Mouse (Mus musculus) embryonic facial prominence, embryonic 10.5 days (tissue): Measurements from ENCODE around the gene 3300002I08Rik. TPM values are rescaled to one million over a fixed set of nuclear protein-coding genes. Genes with fewer than 3 reads are reported as not detected.

ENCODE experiments used
- DNase-seq: peaks from one replicate; pipeline ENCODE4 v3.0.0-alpha.2; 2017; ENCODE audit warnings: low spot score
- H3K27ac ChIP-seq: fragments of 300-500 bp; sonication (generic); replicated peaks from 2 replicates; pipeline ENCODE4 v1.5.1; 2016; ENCODE audit warnings: mild to moderate bottlenecking
- H3K27me3 ChIP-seq: fragments of 300-500 bp; sonication (generic); replicated peaks from 2 replicates; pipeline ENCODE4 v1.6.1; 2016; ENCODE audit warnings: low read depth, mild to moderate bottlenecking; ENCODE audit not compliant: poor library complexity, severe bottlenecking
- H3K36me3 ChIP-seq: fragments of 300-500 bp; sonication (generic); replicated peaks from 2 replicates; pipeline ENCODE4 v1.6.1; 2016; ENCODE audit warnings: mild to moderate bottlenecking, moderate library complexity
- H3K4me1 ChIP-seq: fragments of 300-500 bp; sonication (generic); 2 replicates; pipeline ENCODE4 v1.6.1; 2016
- H3K4me3 ChIP-seq: fragments of 300-500 bp; sonication (generic); 2 replicates; pipeline ENCODE4 v1.5.1; 2016; ENCODE audit warnings: mild to moderate bottlenecking, moderate library complexity
- H3K9me3 ChIP-seq: fragments of 300-500 bp; sonication (generic); 2 replicates; pipeline ENCODE4 v1.6.1; 2016; ENCODE audit warnings: mild to moderate bottlenecking
- WGBS: fragments of 180-500 bp; shearing (Covaris S2); methylation state at CpG from one replicate; pipeline ENCODE4 v1.1.7; 2016; 5-methylcytosine and 5-hydroxymethylcytosine counted together
- polyA plus RNA-seq: library from polyadenylated mRNA; unstranded; fragments of >200 nt; fragmentation: Nextera tagmentation; extraction: Ambion mirVana; gene quantifications from 2 replicates; pipeline ENCODE4 v1.2.1, GENCODE M21; 2016

Gene 3300002I08Rik
- polyA plus RNA-seq, 1 experiment from 2014 or later: 9.4 TPM

DNA sequence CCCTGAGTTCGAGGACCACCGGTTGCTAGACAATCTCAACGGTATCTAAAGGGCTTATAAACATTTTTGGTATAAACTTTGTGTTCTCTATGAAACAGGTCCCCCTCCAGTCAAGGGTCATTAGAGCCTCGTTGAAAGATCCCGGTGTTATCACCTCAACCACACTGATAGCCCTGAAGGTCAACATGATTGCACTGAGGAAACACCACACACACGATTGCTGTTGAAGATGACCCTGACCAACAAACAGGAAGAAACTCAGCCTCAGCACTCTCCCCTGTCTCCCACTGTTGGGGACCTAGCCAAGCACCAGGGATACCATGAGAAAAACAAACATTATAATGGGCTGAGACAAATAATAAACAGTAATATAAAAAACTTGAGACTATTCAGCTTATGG, 68.9 kb downstream of the 3300002I08Rik start:
- Histone ChIP-seq H3K9me3 (0 out of 2 replicates have a peak, but pooled peaks cover 4% of the 10 kb centered on the region), H3K4me1 (no peaks in the 10 kb centered on the region), H3K4me3 (no peak overlapping the region), H3K27me3 (no peaks in the 10 kb centered on the region), H3K36me3 (no peaks in the 10 kb centered on the region), H3K27ac (no peak overlapping the region)
- no peak for DNase-seq
- WGBS: 83% methylated on average over 6 of the region's 6 CpGs

Other genes starting within 250 kb of the 3300002I08Rik start
- 5.3 and 5.5 TPM in 2 replicates for gene Zfp120, start 226.1 kb downstream of the 3300002I08Rik start, polyA plus RNA-seq
- gene Gm10770, start 183.1 kb downstream of the 3300002I08Rik start, polyA plus RNA-seq: not detected in 2 replicates
- not detected in 2 replicates for gene Gm14139, start 181.0 kb downstream of the 3300002I08Rik start, polyA plus RNA-seq
- gene Zfp937, start 144.7 kb downstream of the 3300002I08Rik start, polyA plus RNA-seq: 11.2 and 11.6 TPM in 2 replicates
- 5.5 and 5.9 TPM in 2 replicates for gene Gm21994, start 107.2 kb downstream of the 3300002I08Rik start, polyA plus RNA-seq
- not detected in 2 replicates for gene Gm14124, start 105.2 kb downstream of the 3300002I08Rik start, polyA plus RNA-seq
- 2.6 and 3.3 TPM in 2 replicates for gene Gm10130, start 39.1 kb downstream of the 3300002I08Rik start, polyA plus RNA-seq
- 10.0 and 10.9 TPM in 2 replicates for gene Zfp442, start 88.7 kb upstream of the 3300002I08Rik start, polyA plus RNA-seq
- gene Zfp345, start 122.3 kb upstream of the 3300002I08Rik start, polyA plus RNA-seq: 0.10 and 0.13 TPM in 2 replicates
- gene Cst7, start 207.7 kb upstream of the 3300002I08Rik start, polyA plus RNA-seq: 0.20 TPM in 1 of 2 replicates, not detected in the other
- gene Apmap, start 245.8 kb upstream of the 3300002I08Rik start, polyA plus RNA-seq: 27.9 and 31.5 TPM in 2 replicates